Mouse (Mus musculus) G1E (cell line): Measurements from ENCODE around the gene Sars2.

Experiments used
- CTCF ChIP-seq: IDR thresholded peaks from 2 replicates; pipeline ENCODE4 v1.5.1; 2012; ENCODE audit warnings: low read depth, low read length, inconsistent platforms, mixed read lengths
- POLR2AphosphoS5 ChIP-seq: IDR thresholded peaks from 2 replicates; pipeline ENCODE4 v1.6.1; 2012; ENCODE audit warnings: low read depth, low read length, inconsistent platforms; ENCODE audit not compliant: insufficient replicate concordance

DNA sequence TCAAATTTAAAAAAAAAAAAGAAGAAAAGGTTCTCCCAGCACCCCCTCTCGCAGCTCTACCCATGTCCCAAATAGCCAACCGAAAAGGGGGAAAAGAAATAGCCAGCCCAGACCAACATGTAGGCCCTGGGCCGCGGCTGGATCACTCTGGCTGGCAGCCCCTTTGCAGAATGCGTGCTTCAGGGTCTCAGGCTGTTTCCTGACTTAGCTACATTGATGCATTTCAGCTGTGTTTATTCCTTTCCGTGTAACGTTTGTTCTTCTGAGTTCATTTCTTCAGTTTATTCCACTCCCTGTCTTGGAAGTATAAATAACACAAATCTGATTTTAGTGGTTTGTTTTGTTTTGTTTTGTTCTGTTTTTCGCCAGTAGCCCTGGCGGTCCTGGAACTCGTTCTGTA lies 24.1 kb upstream of the Sars2 start:
- TF ChIP-seq POLR2AphosphoS5 (no peak), CTCF (no peak)
